Mouse (Mus musculus) E14TG2a.4 (cell line): ENCODE results near the gene Zfp990.
"Not testable (repeated sequence)": the region's sequence is repeated elsewhere in the genome, so short reads cannot be mapped to it uniquely, and the experiment has no call there.

Source experiments
- CTCF ChIP-seq: conservative IDR thresholded peaks from 2 replicates; pipeline ENCODE4 v1.5.1; 2014; ENCODE audit warnings: low read length
- NANOG ChIP-seq: IDR thresholded peaks from 2 replicates; pipeline ENCODE4 v1.6.1; 2014; ENCODE audit warnings: borderline replicate concordance, low read length, mixed read lengths
- POU5F1 ChIP-seq: IDR thresholded peaks from 2 replicates; pipeline ENCODE4 v1.6.1; 2014; ENCODE audit warnings: low read length, borderline replicate concordance

DNA sequence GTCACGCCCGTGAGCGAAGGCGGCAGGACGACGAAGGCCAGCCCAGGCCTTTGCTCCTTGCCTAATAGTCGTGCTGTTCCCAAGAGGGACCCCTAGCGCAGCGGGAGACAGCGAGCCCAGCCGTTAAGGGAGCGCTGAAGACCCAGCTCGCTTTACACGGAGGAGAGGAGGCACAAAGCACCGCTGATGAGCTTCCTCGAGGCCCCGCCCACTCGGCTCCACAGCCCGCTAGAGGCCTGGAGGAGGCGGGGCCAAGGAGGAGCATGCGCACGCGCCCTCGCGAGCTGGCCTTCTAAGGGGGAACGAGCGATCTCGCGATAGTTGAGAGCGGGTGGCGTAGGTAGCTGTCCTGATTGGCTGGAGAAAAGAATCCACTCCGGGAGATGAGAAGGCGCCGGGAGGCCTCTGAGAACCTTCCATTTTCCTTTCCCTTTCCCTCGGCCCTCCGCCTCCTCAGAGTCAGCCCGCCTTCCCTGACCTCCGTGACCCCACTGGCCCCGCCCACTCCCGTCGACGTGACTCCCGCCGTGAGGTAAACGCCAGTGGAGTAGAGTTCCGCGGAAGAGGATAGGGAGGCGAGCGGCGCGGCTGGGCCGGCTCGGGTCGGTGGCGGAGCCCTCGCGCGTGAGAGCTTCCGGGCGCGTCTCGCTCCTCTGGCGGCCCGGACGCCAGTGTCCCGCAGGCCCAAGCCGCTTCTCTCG, 46.9 kb upstream of the Zfp990 start:
- not testable (repeated sequence) for TF ChIP-seq CTCF, POU5F1, NANOG
